Mouse (Mus musculus) 416B (cell line): ENCODE data around the gene Tln2.

Experiments
- DNase-seq: peaks from one replicate; pipeline ENCODE4 v3.0.0; 2011; ENCODE audit warnings: low read depth

The Tln2 gene

GRCm38 (mm10) chr9:67205175-67205574 lies 354.3 kb downstream of the Tln2 start:
- DNase-seq: no peak

GRCm38 (mm10) chr9:67196609-67197008 lies 362.9 kb downstream of the Tln2 start:
- no peak for DNase-seq

GRCm38 (mm10) chr9:67195306-67195705 lies 364.2 kb downstream of the Tln2 start:
- no peak for DNase-seq

- no peak for DNase-seq
Measured at GRCm38 (mm10) chr9:67191488-67192331, 367.8 kb downstream of the Tln2 start.

GRCm38 (mm10) chr9:67187686-67188085 lies 371.8 kb downstream of the Tln2 start:
- DNase-seq: no peak

DNA sequence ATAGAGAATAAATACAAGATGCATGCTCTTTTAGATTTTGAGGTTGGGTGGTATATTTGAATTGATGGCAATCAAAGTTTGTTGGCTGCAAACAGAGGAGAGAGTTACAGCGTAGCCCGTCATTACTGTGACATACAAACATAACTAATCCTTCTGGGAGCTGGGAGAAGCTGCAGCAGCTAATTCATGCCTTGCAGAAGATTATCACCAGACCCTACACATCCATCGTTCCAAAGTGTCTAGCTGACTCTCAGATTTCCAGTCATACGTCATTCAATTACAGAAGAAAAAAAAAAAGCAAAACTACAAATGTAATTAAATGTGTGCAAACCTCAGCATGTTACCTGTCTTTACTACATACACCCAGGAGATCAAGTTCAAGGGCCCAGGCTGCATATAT lies 372.3 kb downstream of the Tln2 start:
- DNase-seq: no peak

GRCm38 (mm10) chr9:67184556-67184955 lies 374.9 kb downstream of the Tln2 start:
- no peak for DNase-seq

DNA sequence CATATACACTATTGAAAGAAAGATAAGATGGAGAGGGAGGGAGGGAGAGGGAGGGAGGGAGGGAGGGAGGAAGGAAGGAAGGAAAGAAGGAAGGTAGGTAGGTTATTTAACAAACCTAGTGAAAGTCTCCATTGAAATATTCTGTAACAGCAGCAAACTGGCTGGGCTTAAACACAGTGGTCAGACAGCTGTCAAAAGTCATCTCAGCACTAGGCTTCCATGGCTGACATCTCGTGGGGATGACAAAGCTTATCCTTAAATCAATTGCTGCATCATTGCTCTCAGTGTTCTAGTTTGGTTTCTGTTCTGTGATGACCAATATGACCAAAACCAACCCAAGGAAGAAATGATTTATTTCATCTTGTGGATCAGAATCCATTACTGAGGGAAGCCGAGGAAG lies 376.0 kb downstream of the Tln2 start:
- no peak for DNase-seq

- no peak for DNase-seq
Measured at GRCm38 (mm10) chr9:67182006-67182405, 377.5 kb downstream of the Tln2 start.

GRCm38 (mm10) chr9:67178709-67179108 lies 380.8 kb downstream of the Tln2 start:
- DNase-seq: no peak

DNA sequence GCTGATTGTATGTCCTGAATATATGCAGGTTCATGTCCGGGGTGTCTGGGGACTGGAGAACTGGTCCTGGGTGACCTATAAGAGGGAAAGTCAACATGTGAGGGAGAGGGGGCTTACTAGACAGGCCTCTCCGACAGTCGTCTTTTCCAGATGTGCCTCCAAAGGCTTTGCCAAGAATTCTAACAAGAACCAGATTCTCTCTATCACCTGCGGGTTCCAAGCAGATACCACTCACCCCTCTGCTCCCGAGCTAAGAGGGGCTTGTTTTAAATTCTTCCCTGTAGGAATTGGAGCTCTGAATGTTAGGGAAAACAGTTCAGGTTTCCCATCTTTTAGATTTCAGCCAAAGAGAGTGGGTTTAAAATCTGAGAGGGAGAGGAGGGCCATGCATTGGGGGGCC lies 381.3 kb downstream of the Tln2 start:
- no peak for DNase-seq

DNA sequence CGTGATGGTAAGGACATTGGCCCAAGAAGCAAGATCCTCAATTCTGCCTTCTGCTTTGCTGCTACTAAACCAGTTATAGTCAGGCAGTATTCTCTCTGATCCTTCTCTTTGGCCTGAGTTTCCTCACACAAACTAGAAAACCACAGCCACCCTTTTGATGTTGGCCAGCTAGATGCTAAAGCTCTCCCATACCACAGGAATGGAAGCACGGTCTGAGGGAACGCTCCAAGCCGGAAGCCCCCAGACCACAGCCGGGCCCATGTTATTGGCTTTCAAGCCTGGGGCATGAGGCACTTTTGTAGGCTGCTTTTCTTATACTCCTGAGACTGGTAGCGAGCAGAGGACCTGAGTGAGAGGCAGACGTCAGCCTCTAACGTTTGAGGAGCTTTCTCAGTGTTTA lies 383.4 kb downstream of the Tln2 start:
- no peak for DNase-seq

GRCm38 (mm10) chr9:67173816-67174215 lies 385.7 kb downstream of the Tln2 start:
- DNase-seq: no peak

DNA sequence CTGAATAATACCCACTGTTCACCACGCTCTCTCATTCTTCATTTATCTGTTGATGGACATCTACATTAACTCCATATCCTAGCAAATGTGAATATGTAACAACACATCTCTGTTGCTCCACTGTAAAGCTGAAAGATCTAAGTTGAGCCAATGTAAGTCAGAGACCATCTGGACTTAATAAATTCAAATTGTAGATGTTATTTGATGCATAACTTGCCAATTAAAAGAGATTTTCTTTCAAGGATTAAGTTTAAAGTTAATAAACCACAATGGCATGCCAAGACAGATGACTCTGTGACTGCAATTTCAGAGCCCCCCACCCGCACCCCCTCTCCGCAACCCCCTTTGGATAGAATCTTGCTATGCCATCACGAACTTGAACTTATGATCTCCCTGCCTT lies 386.3 kb downstream of the Tln2 start:
- DNase-seq: no peak

GRCm38 (mm10) chr9:67171409-67171808 lies 388.1 kb downstream of the Tln2 start:
- no peak for DNase-seq

- DNase-seq: peak; percentile 24
Measured at GRCm38 (mm10) chr9:67170759-67171158, 388.7 kb downstream of the Tln2 start.

DNA sequence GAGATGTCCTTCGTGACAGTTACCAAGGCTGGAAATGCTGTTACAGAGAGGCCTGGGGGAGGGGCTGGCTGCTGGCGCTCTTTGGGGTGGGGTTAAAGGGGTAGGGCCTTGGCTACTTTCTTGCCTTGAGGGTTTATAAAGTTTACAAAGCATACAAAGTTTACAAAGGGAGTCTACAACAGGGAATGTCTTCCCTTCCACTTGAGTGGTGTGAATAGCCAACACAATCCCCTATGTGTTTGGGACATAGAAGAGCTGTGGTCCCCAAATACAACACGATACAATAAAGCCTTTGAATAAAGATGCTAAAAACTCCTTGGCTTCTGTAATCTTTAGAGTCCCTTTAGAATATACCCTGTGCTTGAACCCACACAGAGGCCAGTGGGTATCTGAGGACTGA lies 389.5 kb downstream of the Tln2 start:
- DNase-seq: no peak
